Mouse (Mus musculus): ENCODE data around the gene Pip4k2a. TPM values are rescaled to one million over a fixed set of nuclear protein-coding genes. Genes with fewer than 3 reads are reported as not detected.

Pip4k2a gene
- polyA plus RNA-seq, 1 experiment from 2014 or later, result 6.1 TPM

DNA sequence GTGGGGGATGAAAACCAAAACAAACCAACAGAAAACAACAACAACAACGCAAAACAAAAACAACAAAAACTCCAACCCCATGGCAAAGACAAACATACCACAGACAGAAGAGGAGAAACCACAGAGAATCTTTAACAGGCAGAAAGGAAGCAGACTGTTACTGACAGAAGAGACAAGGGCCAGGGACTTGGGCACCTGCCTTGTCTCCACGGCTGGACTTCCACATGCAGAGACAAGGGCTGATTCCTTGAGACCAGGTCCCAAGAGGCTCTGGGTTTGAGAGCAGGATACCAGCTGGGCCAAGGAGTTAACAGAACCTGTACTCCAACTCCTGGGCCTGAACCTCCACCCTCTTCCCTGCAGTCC, 81.9 kb downstream of the Pip4k2a start:
- Histone ChIP-seq H3K27ac (replicated peaks) (peak overlapping the region; percentile 19; the same call in 1 of the 2 replicates), H3K27me3 (replicated peaks; ENCODE audit: low read depth, poor library complexity, severe bottlenecking) (no peaks in the 10 kb centered on the region)

DNA sequence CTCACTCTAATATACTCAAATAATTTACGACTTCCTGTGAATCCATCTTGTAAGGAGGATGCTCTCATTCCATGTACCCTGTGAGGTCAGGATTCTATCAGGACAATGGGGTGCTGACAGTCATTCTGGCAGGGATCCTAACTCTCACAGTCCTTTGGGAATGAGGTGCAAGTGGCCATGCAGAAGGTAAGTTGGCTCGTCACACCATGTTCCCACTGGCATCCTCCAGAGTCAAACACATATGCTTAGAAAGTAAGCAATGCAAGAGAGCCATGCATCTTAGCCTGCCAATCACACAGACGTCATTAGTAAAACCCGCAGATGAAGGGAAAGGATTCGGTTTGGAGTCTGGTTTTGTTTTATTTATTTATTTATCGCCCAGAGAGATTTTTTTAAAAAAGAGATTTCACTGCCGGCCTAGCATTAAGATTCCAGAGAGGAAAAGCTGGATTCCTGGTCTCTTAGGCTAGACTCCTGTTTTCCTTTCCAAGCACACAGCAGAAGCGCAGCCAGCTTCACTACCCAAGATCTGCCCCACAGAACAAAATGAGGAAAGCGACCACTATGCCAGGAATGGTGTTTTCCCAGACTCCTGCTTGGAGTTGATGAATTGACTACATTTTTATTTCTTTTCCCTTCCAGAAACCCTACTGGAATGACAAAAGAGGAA, 82.4 kb downstream of the Pip4k2a start:
- no peak overlapping the region for H3K27ac ChIP-seq (replicated peaks)
- no peaks in the 10 kb centered on the region for H3K9me3 ChIP-seq
- no peaks in the 10 kb centered on the region for H3K36me3 ChIP-seq (replicated peaks)
- peaks cover 57% of the 10 kb centered on the region for H3K4me1 ChIP-seq
- H3K27me3 ChIP-seq (replicated peaks; ENCODE audit: low read depth, poor library complexity, severe bottlenecking), result no peaks in the 10 kb centered on the region
- no peak overlapping the region for H3K4me3 ChIP-seq
- 72% methylated on average over 9 of the region's 9 CpGs for WGBS
- no peak for DNase-seq (ENCODE audit: low spot score)

More for the DNA sequence above, 81.9 kb downstream of the Pip4k2a start:
- WGBS, result 63% methylated on average over 2 of the region's 2 CpGs
- H3K36me3 ChIP-seq (replicated peaks), result no peaks in the 10 kb centered on the region
- DNase-seq (ENCODE audit: low spot score), result no peak
- H3K4me3 ChIP-seq, result no peak overlapping the region
- H3K9me3 ChIP-seq, result no peaks in the 10 kb centered on the region
- peaks cover 62% of the 10 kb centered on the region for H3K4me1 ChIP-seq

DNA sequence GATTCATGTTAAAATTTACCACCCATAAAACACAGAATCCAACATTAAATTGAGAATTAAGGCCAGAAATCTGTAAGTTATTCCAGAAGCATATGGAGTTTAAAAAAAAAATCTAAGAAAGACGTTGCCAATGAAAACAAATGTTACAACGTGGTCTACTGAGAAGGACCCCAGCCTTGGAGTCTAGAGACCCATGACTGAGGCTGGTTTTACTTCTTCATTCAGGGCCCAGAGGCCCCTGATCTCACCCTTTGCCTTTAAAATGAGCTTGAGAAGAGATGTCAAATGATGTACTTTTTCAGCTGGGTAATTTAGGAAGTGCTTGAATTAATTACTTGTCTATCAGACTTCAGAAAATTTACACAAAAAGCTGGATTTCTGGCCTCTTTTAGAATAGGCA, 83.2 kb downstream of the Pip4k2a start:
- WGBS, result 85% methylated on average over 2 of the region's 2 CpGs
- H3K27ac ChIP-seq (replicated peaks), result no peak overlapping the region
- no peak for DNase-seq (ENCODE audit: low spot score)
- no peak overlapping the region for H3K4me3 ChIP-seq
- H3K36me3 ChIP-seq (replicated peaks), result no peaks in the 10 kb centered on the region
- no peaks in the 10 kb centered on the region for H3K27me3 ChIP-seq (replicated peaks; ENCODE audit: low read depth, poor library complexity, severe bottlenecking)
- H3K4me1 ChIP-seq, result peaks cover 49% of the 10 kb centered on the region
- no peaks in the 10 kb centered on the region for H3K9me3 ChIP-seq

DNA sequence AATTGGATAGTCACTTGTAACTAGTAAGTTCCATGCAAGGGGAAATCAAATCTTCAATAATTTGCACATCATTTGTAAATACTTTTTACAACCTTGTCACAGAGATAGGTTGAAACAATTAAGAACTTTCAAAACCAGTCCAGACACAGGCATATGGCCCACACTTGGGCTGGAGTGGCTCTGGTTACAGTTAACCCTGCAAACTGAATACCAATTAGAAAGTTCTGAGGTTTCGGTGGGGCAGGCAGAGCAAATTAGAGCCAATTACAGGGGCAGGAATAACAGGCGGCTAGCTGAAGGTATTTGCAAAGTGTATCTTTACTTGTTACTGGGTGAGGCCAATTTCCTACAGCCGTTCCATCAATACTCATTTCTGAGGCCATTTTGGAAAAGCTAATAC, 84.3 kb downstream of the Pip4k2a start:
- DNase-seq (ENCODE audit: low spot score), result peak; percentile 53
- Histone ChIP-seq H3K27me3 (replicated peaks; ENCODE audit: low read depth, poor library complexity, severe bottlenecking) (no peaks in the 10 kb centered on the region), H3K36me3 (replicated peaks) (no peaks in the 10 kb centered on the region), H3K9me3 (no peaks in the 10 kb centered on the region), H3K4me1 (peaks cover 43% of the 10 kb centered on the region), H3K4me3 (no peak overlapping the region), H3K27ac (replicated peaks) (no peak overlapping the region)
- 21% methylated on average over 3 of the region's 3 CpGs for WGBS

DNA sequence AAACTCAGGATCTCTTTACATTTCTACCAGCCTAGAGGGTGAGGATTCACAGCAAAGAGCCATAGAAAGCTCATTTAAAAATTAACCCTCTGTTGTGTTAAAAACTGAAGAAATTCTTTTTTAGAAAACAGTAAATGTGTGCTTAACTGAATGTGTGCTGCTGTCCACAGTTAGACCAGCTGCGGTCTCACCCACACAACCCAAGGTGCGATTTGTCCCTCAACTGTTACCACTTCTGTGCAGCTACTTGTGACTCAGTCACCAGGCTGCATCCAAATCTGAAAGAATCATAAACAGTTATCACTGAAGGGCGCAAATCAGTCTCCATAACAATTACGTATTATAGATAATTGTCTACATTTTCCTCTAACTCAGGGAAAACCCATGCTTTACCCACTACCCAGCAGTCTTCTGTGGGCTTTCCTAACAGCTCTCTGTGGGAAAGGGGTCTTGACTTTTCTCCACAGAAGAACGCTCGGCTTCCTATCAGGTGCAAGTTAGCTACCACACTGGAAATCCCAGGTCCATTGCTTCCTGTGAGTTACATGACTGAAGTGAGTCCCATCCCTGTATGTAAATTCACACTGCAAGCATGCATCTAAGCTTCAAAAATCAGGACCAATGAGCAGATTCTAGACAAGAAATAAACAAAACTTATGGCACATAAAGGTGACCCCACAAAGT, 86.5 kb downstream of the Pip4k2a start:
- Histone ChIP-seq H3K27ac (replicated peaks) (no peak overlapping the region), H3K9me3 (no peaks in the 10 kb centered on the region), H3K4me1 (peaks cover 39% of the 10 kb centered on the region), H3K4me3 (no peak overlapping the region), H3K36me3 (replicated peaks) (no peaks in the 10 kb centered on the region), H3K27me3 (replicated peaks; ENCODE audit: low read depth, poor library complexity, severe bottlenecking) (no peaks in the 10 kb centered on the region)
- no peak for DNase-seq (ENCODE audit: low spot score)
- 93% methylated on average over 6 of the region's 6 CpGs for WGBS

DNA sequence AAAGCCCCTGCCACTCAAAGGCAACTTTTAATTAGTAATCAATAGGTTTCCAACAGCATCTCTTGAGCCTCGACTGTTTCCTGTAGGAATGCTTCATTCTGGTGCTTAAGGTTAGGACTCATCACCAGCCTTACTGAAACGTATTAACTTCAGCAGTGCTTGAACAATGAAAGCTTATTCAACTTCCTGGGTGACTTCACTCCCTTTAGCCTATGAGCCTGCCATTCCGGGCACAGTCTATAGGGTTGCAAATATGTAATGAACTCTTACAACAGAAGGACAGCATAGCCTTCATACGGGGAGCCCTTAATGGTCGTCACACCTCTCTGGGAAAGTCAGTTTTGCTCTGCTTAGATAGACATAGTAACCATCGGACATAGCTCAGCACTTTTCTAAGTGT, 87.7 kb downstream of the Pip4k2a start:
- 78% methylated on average over 6 of the region's 6 CpGs for WGBS

DNA sequence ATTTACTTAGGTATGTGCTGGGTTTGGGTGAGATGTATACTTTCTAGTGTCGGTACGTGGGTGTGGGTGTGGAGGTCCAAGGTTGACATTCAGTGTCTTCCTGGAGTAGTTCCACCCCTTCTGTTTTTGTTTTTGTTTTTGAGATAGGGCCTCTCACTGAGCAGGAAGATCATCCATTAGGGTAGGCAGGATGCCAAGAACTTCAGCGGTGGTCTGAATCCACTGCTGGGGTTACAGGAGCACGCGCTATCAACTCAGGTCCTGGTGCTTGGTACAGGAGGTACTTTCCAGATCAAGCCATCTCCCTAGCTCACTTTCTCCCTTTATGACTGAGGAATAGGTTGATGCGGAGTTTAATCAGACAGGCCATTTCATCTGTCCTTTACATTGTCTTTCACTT, 88.2 kb downstream of the Pip4k2a start:
- H3K27ac ChIP-seq (replicated peaks), result no peak overlapping the region
- no peaks in the 10 kb centered on the region for H3K27me3 ChIP-seq (replicated peaks; ENCODE audit: low read depth, poor library complexity, severe bottlenecking)

More for the DNA sequence above, 87.7 kb downstream of the Pip4k2a start:
- Histone ChIP-seq H3K9me3 (no peaks in the 10 kb centered on the region), H3K4me1 (peaks cover 29% of the 10 kb centered on the region), H3K4me3 (no peak overlapping the region), H3K27me3 (replicated peaks; ENCODE audit: low read depth, poor library complexity, severe bottlenecking) (no peaks in the 10 kb centered on the region), H3K36me3 (replicated peaks) (no peaks in the 10 kb centered on the region), H3K27ac (replicated peaks) (no peak overlapping the region)
- DNase-seq (ENCODE audit: low spot score), result no peak

DNA sequence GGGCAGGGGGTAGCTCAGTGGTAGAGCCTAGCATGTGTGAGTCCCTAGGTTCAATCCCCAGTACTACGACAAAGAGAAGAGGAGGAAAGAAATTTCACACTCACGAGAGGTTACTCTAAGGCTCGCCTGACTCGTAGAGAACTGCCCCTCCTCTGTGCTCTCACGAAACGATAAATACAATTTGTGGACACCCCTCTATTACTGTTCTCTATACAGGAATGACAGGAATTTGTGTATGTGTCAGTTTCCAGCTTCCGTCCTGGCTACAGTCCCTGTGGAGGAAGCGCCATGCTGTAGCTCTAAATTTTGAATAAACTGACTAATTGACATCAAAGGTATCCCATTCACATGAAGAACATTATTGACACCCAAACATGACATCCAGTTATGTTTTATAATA, 90.7 kb downstream of the Pip4k2a start:
- Histone ChIP-seq H3K9me3 (no peaks in the 10 kb centered on the region), H3K4me1 (peaks cover 10% of the 10 kb centered on the region; the same call in 1 of the 2 replicates), H3K27me3 (replicated peaks; ENCODE audit: low read depth, poor library complexity, severe bottlenecking) (no peaks in the 10 kb centered on the region), H3K27ac (replicated peaks) (no peak overlapping the region), H3K4me3 (no peak overlapping the region), H3K36me3 (replicated peaks) (no peaks in the 10 kb centered on the region)
- 75% methylated on average over 8 of the region's 8 CpGs for WGBS
- DNase-seq (ENCODE audit: low spot score), result no peak

More for the DNA sequence above, 88.2 kb downstream of the Pip4k2a start:
- Histone ChIP-seq H3K9me3 (no peaks in the 10 kb centered on the region), H3K4me1 (peaks cover 26% of the 10 kb centered on the region), H3K4me3 (no peak overlapping the region), H3K36me3 (replicated peaks) (no peaks in the 10 kb centered on the region)
- no peak for DNase-seq (ENCODE audit: low spot score)
- WGBS, result 93% methylated on average over 6 of the region's 6 CpGs

DNA sequence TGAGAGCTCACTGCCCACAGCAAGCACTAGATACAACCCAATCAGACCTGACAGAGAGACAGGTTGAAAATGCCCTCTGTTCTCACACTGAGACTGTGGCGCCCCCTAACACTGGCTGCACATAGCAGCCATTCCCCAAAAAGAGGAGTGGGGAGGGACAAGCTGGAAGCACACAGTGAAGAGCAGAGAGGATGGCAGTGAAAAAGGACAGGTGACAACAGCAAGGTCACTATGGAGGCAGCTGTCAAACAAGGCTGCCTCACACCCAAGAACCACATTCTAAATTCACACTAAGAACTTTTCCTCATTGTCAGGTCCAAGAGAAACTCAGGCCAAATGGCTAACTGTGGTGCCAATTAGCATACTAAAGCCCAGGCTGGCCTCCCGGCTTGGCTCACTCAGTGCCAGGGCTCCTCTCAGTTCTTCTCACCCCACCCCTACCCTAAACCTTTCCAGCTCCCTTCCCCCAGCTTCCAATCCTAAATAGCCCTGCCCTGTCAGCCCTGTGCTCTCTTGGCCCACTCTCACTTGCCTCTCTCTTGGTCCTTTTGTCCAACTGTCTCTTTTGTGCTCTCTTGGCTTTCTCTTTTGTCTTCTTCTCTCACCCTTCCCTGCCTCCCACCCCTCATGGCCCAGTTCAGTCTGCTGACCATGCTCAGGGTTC, 91.4 kb downstream of the Pip4k2a start:
- H3K36me3 ChIP-seq (replicated peaks), result no peaks in the 10 kb centered on the region
- no peaks in the 10 kb centered on the region for H3K27me3 ChIP-seq (replicated peaks; ENCODE audit: low read depth, poor library complexity, severe bottlenecking)
- H3K4me3 ChIP-seq, result no peak overlapping the region
- H3K27ac ChIP-seq (replicated peaks), result peak overlapping the region; percentile 30; the same call in 1 of the 2 replicates
- no peak for DNase-seq (ENCODE audit: low spot score)
- WGBS, result 51% methylated on average over 2 of the region's 2 CpGs
- no peaks in the 10 kb centered on the region for H3K9me3 ChIP-seq
- H3K4me1 ChIP-seq, result peaks cover 10% of the 10 kb centered on the region; the same call in 1 of the 2 replicates

DNA sequence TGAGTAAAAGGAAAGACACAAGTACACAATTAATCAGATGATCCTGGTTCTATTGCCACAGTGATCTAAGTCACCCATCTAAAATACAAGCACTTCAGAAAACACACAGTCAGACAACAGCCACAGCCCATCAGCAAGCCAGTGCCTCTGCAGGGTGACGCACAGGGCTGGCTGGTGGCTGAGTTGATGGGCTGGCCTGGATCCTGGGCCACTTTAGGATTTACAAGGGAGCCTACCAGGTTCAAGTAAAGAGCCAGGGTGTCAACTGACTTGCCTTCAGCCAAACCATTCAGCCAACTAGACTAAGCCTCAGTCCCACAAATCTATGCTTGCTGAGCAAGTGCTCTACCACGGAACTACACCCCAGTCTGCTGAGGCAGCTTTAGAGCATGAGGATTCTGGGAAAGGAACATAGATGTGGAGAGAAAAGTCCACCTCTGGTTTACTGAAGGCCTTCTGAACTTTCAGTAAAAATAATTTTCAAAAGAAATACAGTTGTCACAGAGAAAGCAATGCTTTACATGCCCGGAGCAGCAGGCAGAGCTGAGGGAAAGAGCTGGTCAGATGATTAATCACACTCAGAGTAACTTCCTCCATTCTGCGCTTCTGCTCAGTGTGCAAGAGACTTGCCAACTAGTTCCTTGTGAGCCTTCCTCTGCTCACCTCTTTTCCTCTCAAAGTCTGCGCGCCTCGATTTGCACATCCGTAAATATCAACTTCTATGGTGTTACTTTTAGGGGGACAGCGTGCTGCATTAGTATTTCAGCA, 94.4 kb downstream of the Pip4k2a start:
- H3K4me1 ChIP-seq, result peaks cover 10% of the 10 kb centered on the region; the same call in 1 of the 2 replicates
- WGBS, result 91% methylated on average over 9 of the region's 9 CpGs
- no peak for DNase-seq (ENCODE audit: low spot score)
- 0 out of 2 replicates have a peak, but pooled peaks cover 5% of the 10 kb centered on the region for H3K9me3 ChIP-seq
- H3K4me3 ChIP-seq, result no peak overlapping the region
- peaks cover 8% of the 10 kb centered on the region; the same call in 1 of the 2 replicates for H3K36me3 ChIP-seq (replicated peaks)
- H3K27me3 ChIP-seq (replicated peaks; ENCODE audit: low read depth, poor library complexity, severe bottlenecking), result no peaks in the 10 kb centered on the region
- H3K27ac ChIP-seq (replicated peaks), result no peak overlapping the region

DNA sequence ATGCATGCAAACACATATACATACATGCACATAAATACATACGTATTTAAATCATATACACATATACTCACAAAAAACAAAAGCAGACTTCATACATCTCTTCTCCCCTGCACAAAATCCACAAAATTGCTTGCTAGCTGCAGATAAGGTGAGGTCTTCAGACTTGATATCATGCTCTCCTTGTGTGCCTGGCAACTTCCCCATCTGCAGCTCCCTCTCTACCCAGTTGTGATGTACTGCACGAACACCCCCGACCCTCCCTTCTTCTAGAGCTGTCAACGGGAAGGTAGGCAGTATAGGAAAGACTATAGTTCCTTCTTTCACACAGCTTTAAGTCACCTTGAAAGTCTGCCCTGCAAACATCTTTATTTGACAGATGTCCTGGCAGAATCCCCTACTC, 96.8 kb downstream of the Pip4k2a start:
- H3K4me3 ChIP-seq, result no peak overlapping the region
- 0 out of 2 replicates have a peak, but pooled peaks cover 5% of the 10 kb centered on the region for H3K9me3 ChIP-seq
- 91% methylated on average over 4 of the region's 4 CpGs for WGBS
- no peaks in the 10 kb centered on the region for H3K27me3 ChIP-seq (replicated peaks; ENCODE audit: low read depth, poor library complexity, severe bottlenecking)
- H3K4me1 ChIP-seq, result peaks cover 18% of the 10 kb centered on the region
- H3K27ac ChIP-seq (replicated peaks), result no peak overlapping the region
- peaks cover 8% of the 10 kb centered on the region; the same call in 1 of the 2 replicates for H3K36me3 ChIP-seq (replicated peaks)
- no peak for DNase-seq (ENCODE audit: low spot score)

DNA sequence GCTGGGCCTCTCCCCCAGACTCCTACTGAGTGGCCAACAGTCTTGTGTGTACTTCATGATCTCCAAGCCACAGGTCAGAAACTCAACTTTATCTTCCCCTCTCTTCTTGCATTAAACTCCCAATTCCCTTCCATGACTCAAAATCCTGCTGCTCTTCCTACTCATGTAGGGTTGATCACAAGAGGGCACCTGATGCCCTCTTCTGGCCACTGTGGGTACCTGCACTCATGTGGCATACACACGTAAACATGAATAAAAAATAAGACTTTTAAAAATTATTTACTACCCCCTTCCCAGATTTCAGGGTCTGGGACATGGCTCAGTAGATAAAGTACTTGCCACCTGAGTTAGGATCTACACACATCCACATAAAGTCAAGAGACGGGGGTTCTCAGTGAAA, 97.3 kb downstream of the Pip4k2a start:
- WGBS, result 92% methylated on average over 2 of the region's 2 CpGs
- H3K9me3 ChIP-seq, result 0 out of 2 replicates have a peak, but pooled peaks cover 5% of the 10 kb centered on the region
- peaks cover 22% of the 10 kb centered on the region for H3K4me1 ChIP-seq
- no peak overlapping the region for H3K27ac ChIP-seq (replicated peaks)
- H3K36me3 ChIP-seq (replicated peaks), result peaks cover 8% of the 10 kb centered on the region; the same call in 1 of the 2 replicates
- no peaks in the 10 kb centered on the region for H3K27me3 ChIP-seq (replicated peaks; ENCODE audit: low read depth, poor library complexity, severe bottlenecking)
- no peak overlapping the region for H3K4me3 ChIP-seq
- DNase-seq (ENCODE audit: low spot score), result no peak

Measured in embryonic facial prominence, embryonic 10.5 days (tissue).